Mouse (Mus musculus) lung, postnatal 4 days (tissue): ENCODE results near the gene Olfr668.
"Not testable (repeated sequence)": the region's sequence is repeated elsewhere in the genome, so short reads cannot be mapped to it uniquely, and the experiment has no call there.

Source experiments
- DNase-seq, 2 experiments: peaks; one replicate each; pipeline ENCODE4 v3.0.0; 2021

Gene Olfr668

DNA sequence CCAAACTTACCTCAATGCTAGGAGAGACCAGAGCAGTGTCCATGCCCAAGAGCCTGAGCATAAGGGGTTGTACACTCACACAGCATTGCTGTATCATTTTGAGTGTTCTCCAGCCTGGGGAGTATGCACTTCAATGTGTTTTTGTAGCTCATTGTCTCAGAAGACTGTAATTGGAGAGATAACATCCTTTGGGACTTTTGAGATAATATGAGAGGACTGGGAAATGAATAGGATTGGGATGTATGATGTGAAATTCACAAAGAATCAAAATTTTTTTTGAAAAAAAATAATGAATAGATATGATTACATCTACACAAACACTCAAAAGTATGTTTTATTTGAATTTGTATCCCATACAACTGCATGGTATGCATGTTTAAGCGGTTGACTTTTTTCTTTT is at the start of gene Olfr668:
TSS of gene Olfr668 (minus strand) at position 101 of the 400 bp plus-strand sequence.
- no peak for DNase-seq

DNA sequence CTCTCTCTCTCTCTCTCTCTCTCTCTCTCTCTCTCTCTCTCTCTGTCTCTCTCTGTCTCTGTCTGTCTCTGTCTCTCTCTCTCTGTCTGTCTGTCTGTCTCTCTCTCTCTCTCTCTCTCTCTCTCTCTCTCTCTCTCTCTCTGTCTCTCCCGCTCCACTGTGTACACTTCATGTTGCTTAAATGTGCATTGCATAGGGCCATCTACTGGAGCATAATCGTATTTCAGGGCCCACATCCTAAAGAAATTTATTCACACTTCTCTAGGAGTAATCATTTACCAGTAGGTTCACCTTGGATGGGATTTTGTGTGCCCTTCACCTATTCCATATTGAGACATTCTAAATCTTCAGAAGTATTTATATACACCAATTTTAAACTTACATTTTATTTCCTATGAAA is 44.6 kb upstream of the Olfr668 start:
- not testable (repeated sequence) for DNase-seq

DNA sequence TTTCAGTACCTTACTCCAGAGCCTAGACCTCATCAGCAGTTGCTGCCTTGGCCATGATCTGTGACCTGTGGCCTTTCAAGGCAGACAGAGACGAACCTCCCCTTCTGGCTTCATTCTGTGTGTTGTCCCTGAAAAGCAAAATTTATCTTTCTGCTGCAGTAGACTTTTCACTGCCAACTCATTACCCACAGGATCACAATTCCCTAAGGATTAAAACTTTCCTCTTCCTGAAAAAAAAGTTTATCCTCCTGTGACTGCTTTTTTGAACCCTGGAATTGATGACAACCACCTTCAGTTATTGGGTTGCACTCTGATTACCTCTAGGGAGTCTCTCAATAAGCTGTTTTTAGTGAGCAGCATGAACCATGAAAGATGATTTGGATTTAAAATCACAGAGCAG is 34.7 kb upstream of the Olfr668 start, which contains the start of gene Olfr670:
TSS of gene Olfr670 (minus strand) at position 101 of the 400 bp plus-strand sequence.
- no peak for DNase-seq

GRCm38 (mm10) chr7:104950234-104950633 is 22.4 kb upstream of the Olfr668 start:
- not testable (repeated sequence) for DNase-seq

DNA sequence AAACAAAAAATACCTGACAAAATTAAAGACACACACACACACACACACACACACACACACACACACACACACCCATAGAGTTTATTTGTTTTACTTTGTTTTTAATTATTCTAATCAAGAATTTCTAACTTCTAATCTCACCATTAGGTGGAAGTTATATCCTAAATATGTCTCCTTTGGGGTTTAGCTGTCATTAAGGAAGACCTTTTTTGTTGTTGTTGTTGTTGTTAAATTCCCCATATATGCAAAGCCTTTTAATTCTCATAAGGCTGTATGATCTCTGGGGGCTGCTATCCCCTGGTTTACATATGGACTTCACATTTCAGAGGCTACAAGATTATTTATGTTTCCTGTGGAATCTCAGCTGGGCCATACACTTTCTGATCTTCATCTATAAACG is 6.1 kb upstream of the Olfr668 start, which contains the start of gene Olfr669:
TSS of gene Olfr669 (plus strand) at position 301 of the 400 bp plus-strand sequence.
- DNase-seq: no peak

DNA sequence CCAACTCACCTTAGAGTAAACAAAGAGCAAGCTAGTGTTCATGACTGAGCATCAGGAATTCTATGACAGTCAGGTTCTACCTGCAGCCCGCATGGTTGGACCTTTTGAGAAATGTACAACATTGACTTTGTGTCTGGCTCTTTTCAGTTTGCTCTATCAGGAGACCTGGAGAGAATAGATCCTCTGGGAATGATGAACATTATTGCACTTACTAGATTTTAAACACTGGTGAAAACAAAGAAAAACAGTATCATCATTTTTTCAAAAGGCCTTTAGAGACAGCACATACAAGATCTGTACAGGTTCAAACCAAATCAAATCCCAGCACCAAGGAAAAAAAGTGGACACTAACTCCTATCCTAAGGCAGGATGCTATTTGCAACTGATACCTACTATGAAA is 6.5 kb downstream of the Olfr668 start, which contains the start of gene Olfr667:
TSS of gene Olfr667 (minus strand) at position 101 of the 400 bp plus-strand sequence.
- no peak for DNase-seq

GRCm38 (mm10) chr7:104895852-104896251 is 32.0 kb downstream of the Olfr668 start, which contains the start of gene Olfr666:
Gene Olfr666 (minus strand): TSS chr7:104895952.
- no peak for DNase-seq

- DNase-seq: no peak
These were observed 50.1 kb downstream of the Olfr668 start, which contains the start of gene Olfr665 for GRCm38 (mm10) chr7:104877731-104878130. Gene Olfr665 (plus strand): TSS chr7:104878031.
